In the genomic region with DNA sequence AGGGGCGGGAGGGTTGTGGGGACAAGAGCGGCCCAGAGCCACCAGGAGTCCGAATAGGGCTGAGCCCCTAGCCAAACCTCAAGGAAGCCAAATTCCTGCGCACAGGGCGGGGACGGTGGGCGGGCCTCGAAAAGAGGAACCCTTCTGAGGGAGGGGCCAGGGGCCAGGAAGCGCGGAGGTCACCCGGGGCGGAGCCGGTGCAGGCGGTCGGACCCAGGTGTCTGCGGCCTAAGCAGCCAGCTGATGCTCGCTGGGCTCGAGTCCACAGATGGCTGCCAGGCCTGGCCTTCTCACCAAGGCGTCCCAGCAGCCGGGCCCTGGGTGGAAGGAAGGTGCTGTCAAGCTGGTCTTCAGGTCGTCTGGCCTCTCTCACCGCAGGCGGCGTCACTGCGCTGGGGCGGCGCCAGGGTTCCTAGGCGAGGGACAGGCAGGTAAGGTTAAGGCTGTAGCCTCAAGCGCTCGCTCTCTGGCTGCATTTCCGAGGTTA, we compare ENCODE assay signal across 9 mouse cellular contexts. TPM values are rescaled to one million over a fixed set of nuclear protein-coding genes. Genes with fewer than 3 reads are reported as not detected.
A peak's percentile ranks its signal among the peaks of the same experiment; 100 is the strongest.
DNase-seq lines count a peak whose midpoint lies in the region; ATAC-seq lines count a peak whose summit lies in the region.
"Had no signal": no experiment of that assay in that cellular context is flagged by ENCODE, and none has a peak within 500 bp of the region (broad histone marks: within the 10 kb centered on the region; RNA-seq: fewer than 3 reads in every experiment).

No protein-coding gene starts in this region.

- peak overlapping the region; percentile 9 for H3K4me2 ChIP-seq in neural tube, embryonic 11.5 days (ENCODE audit: low read depth)
- peak overlapping the region; percentile 55 for H3K4me2 ChIP-seq in liver, embryonic 16.5 days (ENCODE audit: low read depth, low read length)

- H3K4me3 ChIP-seq in neural tube, embryonic 11.5 days (ENCODE audit: low read depth, low read length): no peak overlapping the region
- peak overlapping the region; percentile 41 for H3K4me3 ChIP-seq in liver, embryonic 16.5 days (ENCODE audit: low read depth, low read length)

- no peak for ATAC-seq in neural tube, embryonic 11.5 days (ENCODE audit: insufficient read depth, low FRiP score, low TSS enrichment)
- peak; percentile 42; the same call in 1 of the 2 replicates for ATAC-seq in liver, embryonic 16.5 days (ENCODE audit: low read depth)
- no peak for ATAC-seq in erythroid progenitor cell, adult 5-6 weeks (replicated peaks; ENCODE audit: low FRiP score, poor library complexity, severe bottlenecking)

- H3K9me3 ChIP-seq in neural tube, embryonic 11.5 days (ENCODE audit: control insufficient read depth, low read length): no peaks in the 10 kb centered on the region
- H3K9me3 ChIP-seq in liver, embryonic 16.5 days (replicated peaks; ENCODE audit: control insufficient read depth, low read length): no peaks in the 10 kb centered on the region

- 12% methylated on average over 31 of the region's 31 CpGs for WGBS in neural tube, embryonic 11.5 days
- WGBS in liver, embryonic 16.5 days (ENCODE audit: insufficient replicate concordance): 15% methylated on average over 31 of the region's 31 CpGs

- no peaks in the 10 kb centered on the region for H3K36me3 ChIP-seq in neural tube, embryonic 11.5 days (ENCODE audit: control insufficient read depth, insufficient read depth, low read length)
- no peaks in the 10 kb centered on the region for H3K36me3 ChIP-seq in liver, embryonic 16.5 days (ENCODE audit: control insufficient read depth, insufficient read depth)

- intact Hi-C loops in heart, postnatal 36 days (cut with DNase I): no loop called here

- no peak overlapping the region for H3K27ac ChIP-seq in neural tube, embryonic 11.5 days (ENCODE audit: low read depth, low read length)
- no peak overlapping the region for H3K27ac ChIP-seq in liver, embryonic 16.5 days (ENCODE audit: low read length)

- H3K4me1 ChIP-seq in neural tube, embryonic 11.5 days (ENCODE audit: control insufficient read depth, insufficient read depth, low read length): no peaks in the 10 kb centered on the region
- peaks cover 5% of the 10 kb centered on the region for H3K4me1 ChIP-seq in liver, embryonic 16.5 days (ENCODE audit: control insufficient read depth, low read depth, low read length)

- no peak for DNase-seq in neural tube, embryonic 11.5 days (ENCODE audit: low spot score)
- no peak for DNase-seq in neural tube, embryonic 10.5 days (ENCODE audit: extremely low spot score, low spot score)
- peak; percentile 70 to 76 for DNase-seq in cerebellum, postnatal 14 days
- DNase-seq in heart, postnatal 36 days: peak; percentile 35 to 38
- DNase-seq in spleen, adult 18-20 months: peak; percentile 88 to 92
- no peak for DNase-seq in Muller cell, postnatal 12 days (ENCODE audit: inconsistent ontology term)

- H3K27me3 ChIP-seq in neural tube, embryonic 11.5 days (ENCODE audit: control insufficient read depth, insufficient read depth, low read length): no peaks in the 10 kb centered on the region
- H3K27me3 ChIP-seq in liver, embryonic 16.5 days (ENCODE audit: control insufficient read depth, insufficient read depth, low read depth, low read length): no peaks in the 10 kb centered on the region

- 0 out of 2 replicates have a peak overlapping the region, but pooled peaks have one; percentile 18 for H3K9ac ChIP-seq in neural tube, embryonic 11.5 days (ENCODE audit: low read length)
- H3K9ac ChIP-seq in liver, embryonic 16.5 days (ENCODE audit: low read depth, low read length): 0 out of 2 replicates have a peak overlapping the region, but pooled peaks have one; percentile 14

RNA-seq across cellular contexts. Expression of a gene that starts 22.7 kb away (rescaled TPM):
- polyA plus RNA-seq in neural tube, embryonic 11.5 days (2014; fragmentation: Nextera tagmentation; extraction: Ambion mirVana): 8.3 and 9.0 TPM in 2 replicates
- total RNA-seq in heart, postnatal 36 days (2021): not detected
- 0.21 and 0.38 TPM in 2 replicates for polyA plus RNA-seq in liver, embryonic 16.5 days (2015; fragmentation: Nextera tagmentation; extraction: Ambion mirVana)
- total RNA-seq in erythroid progenitor cell, adult 5-6 weeks (2015; ENCODE audit: low replicate concordance): not detected in 2 replicates
- total RNA-seq in erythroid progenitor cell, adult 5-6 weeks (2017; ENCODE audit: low replicate concordance): not detected in 2 replicates
- polyA plus RNA-seq: gonadal fat pad, adult 2 months had no signal

Comparison
In these comparisons a context has a peak if more than half of its experiments do, and no peak if none do; other contexts are left out.
1. DNase-seq: peak in cerebellum, postnatal 14 days (2 of 2), heart, postnatal 36 days (2 of 2) and spleen, adult 18-20 months (2 of 2); none in neural tube, embryonic 11.5 days (single experiment), neural tube, embryonic 10.5 days (single experiment) and Muller cell, postnatal 12 days (single experiment).